25 mouse cellular contexts compared by ENCODE assay signal in the genomic region with DNA sequence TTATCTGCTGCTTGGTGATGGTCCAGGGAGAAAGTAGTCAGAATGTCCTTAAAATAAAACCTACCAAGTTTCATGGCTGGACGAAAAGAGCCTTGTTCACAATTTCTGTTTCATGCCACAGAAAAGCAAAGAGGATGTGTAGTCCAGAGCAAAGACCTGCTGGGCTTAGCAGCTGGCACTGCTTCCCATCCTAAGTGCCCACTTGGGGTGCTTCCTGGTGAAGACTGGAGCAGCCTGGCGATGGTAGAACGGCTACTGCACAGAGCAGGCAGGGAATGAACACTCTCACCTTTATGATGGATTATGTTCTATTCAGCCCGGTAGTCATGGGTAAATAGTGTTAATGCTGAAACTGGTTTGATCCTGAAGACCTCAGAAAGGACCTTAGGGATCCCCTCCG. TPM values are rescaled to one million over a fixed set of nuclear protein-coding genes. Genes with fewer than 3 reads are reported as not detected.
"Had no signal": no experiment of that assay in that cellular context is flagged by ENCODE, and none has a peak within 500 bp of the region (broad histone marks: within the 10 kb centered on the region; RNA-seq: fewer than 3 reads in every experiment).

No protein-coding gene starts in this region.

- H3K9ac ChIP-seq: heart, embryonic 13.5 days; heart, embryonic 15.5 days; hindbrain, embryonic 13.5 days; hindbrain, embryonic 15.5 days; intestine, embryonic 15.5 days; limb, embryonic 13.5 days had no signal

- H3K27ac ChIP-seq: gastrocnemius, adult 2 months; heart, adult 2 months; heart, embryonic 13.5 days; heart, embryonic 15.5 days; hindbrain, embryonic 13.5 days; hindbrain, embryonic 15.5 days; intestine, embryonic 15.5 days; layer of hippocampus, adult 2 months; limb, embryonic 13.5 days had no signal

- H3K27me3 ChIP-seq: heart, embryonic 13.5 days; heart, embryonic 15.5 days; hindbrain, embryonic 13.5 days; hindbrain, embryonic 15.5 days; intestine, embryonic 15.5 days; limb, embryonic 13.5 days had no signal

- H3K4me2 ChIP-seq: heart, embryonic 11.5 days; heart, embryonic 13.5 days; heart, embryonic 15.5 days; hindbrain, embryonic 13.5 days; hindbrain, embryonic 15.5 days; intestine, embryonic 15.5 days; limb, embryonic 13.5 days had no signal

- H3K36me3 ChIP-seq: heart, embryonic 13.5 days; heart, embryonic 15.5 days; hindbrain, embryonic 13.5 days; hindbrain, embryonic 15.5 days; intestine, embryonic 15.5 days; limb, embryonic 13.5 days had no signal

- H3K4me3 ChIP-seq: gastrocnemius, adult 2 months; heart, adult 2 months; heart, embryonic 13.5 days; heart, embryonic 15.5 days; hindbrain, embryonic 13.5 days; hindbrain, embryonic 15.5 days; intestine, embryonic 15.5 days; layer of hippocampus, adult 2 months; limb, embryonic 13.5 days had no signal

- ATAC-seq: forebrain, embryonic 16.5 days; inflammation-experienced regulatory T-cells, adult 6 months; intestine, embryonic 15.5 days; intestine, postnatal 0 days had no signal

- DNase-seq: gastrocnemius, adult 2 months; gastrocnemius, postnatal 10 days; gastrocnemius, postnatal 25 days; heart, adult 2 months; heart, postnatal 14 days; heart, postnatal 36 days; kidney, adult 18-20 months; kidney, adult 8-10 months; kidney, postnatal 10 days; kidney, postnatal 4 days; layer of hippocampus, postnatal 36 days; left cerebral cortex, postnatal 4 days had no signal

- H3K9me3 ChIP-seq: heart, embryonic 13.5 days; heart, embryonic 15.5 days; hindbrain, embryonic 13.5 days; hindbrain, embryonic 15.5 days; intestine, embryonic 15.5 days; limb, embryonic 13.5 days had no signal

RNA-seq across cellular contexts. Expression of gene Tcte2, which starts 27.7 kb away (rescaled TPM):
- total RNA-seq: granulocyte monocyte progenitor cell, adult 5-6 weeks; hematopoietic stem cell, adult 5-6 weeks had no signal
- polyA plus RNA-seq: inflammation-experienced regulatory T-cells, adult 6 months had no signal
